Mouse (Mus musculus): ENCODE measurements around the gene Olfr395.
"Not testable (repeated sequence)": the region's sequence is repeated elsewhere in the genome, so short reads cannot be mapped to it uniquely, and the experiment has no call there.

Olfr395 gene

DNA sequence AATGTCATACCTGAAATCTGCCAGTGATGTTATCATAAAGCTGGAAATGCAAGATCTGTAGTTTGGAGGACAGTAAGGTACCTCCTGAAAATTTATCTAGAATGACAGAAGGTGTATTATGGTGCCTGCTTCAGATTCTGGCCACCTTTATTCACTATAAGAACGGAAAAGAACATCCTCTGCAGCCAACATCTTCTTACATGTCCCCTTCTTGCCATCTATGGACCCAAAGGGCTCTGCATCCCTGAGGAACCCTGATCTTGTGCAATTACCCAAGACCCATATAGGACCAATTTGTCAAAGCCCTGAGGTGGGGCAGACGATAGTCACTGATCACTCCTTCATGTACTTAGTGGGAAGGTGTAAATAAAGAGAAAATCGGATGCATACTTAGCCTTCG lies at the start of gene Olfr395:
Gene Olfr395, minus strand, starts transcription at position 101 of the 400 bp plus-strand sequence.
- not testable (repeated sequence) for DNase-seq (ENCODE audit: low read depth, low spot score)

DNA sequence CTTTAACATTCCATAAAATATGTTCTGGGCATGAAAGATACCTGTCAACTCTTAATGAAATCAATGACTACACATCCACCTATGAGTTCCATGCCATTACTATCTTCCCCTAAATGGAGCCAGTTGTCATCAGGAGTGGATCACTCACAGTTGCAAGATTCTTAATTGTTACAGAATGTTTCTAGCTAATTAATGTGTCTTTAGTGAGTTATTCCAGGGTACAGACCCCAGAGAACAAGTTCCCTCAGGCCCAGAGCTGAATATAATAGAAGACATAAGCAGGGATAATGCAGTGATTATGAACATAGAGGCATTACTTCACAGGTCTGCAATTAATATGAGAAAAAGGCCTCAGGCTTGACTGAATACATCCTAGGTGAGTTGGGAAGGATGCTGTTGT lies 27.3 kb upstream of the Olfr395 start, which contains the start of gene Olfr23:
Gene Olfr23, plus strand, starts transcription at position 301 of the 400 bp plus-strand sequence.
- DNase-seq (ENCODE audit: low read depth, low spot score): no peak

DNA sequence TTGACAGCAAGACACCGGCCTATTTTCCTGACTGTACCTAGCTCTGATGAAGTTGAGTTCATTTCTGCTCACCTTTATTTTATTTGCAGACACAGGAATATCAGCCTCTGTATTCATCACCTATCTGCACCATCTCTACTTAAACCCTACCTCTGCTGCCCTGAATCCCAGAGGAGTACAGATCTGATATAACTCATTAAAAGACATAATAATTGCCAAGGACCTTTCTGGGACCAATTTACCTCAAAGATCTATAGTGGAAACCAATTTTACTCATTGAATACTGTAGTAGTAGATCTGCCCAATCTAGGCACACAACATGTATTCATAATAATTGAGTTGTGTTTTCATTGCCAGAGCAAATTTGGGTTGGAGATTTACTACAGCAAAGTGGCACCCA lies 18.4 kb downstream of the Olfr395 start, which contains the start of gene Olfr394:
Gene Olfr394, minus strand, starts transcription at position 101 of the 400 bp plus-strand sequence.
- DNase-seq (ENCODE audit: low read depth, low spot score): no peak
